Mouse (Mus musculus): ENCODE measurements around the gene Aff4. TPM values are rescaled to one million over a fixed set of nuclear protein-coding genes. Genes with fewer than 3 reads are reported as not detected.
"Not testable (repeated sequence)": the region's sequence is repeated elsewhere in the genome, so short reads cannot be mapped to it uniquely, and the experiment has no call there.

Gene Aff4
- polyA plus RNA-seq, 1 experiment from 2014 or later, result 67.4 TPM

GRCm38 (mm10) chr11:53318041-53318440 is 32.6 kb upstream of the Aff4 start:
- no peak for ATAC-seq (ENCODE audit: insufficient number of reproducible peaks, insufficient read depth, low FRiP score, low TSS enrichment, low read depth)
- Histone ChIP-seq H3K36me3 (no peaks in the 10 kb centered on the region), H3K9me3 (no peaks in the 10 kb centered on the region), H3K4me1 (replicated peaks) (no peaks in the 10 kb centered on the region), H3K27ac (no peak overlapping the region), H3K4me3 (replicated peaks) (no peak overlapping the region), H3K4me2 (no peak overlapping the region), H3K27me3 (no peaks in the 10 kb centered on the region), H3K9ac (replicated peaks) (no peak overlapping the region)
- WGBS, result 61% methylated on average over 7 of the region's 7 CpGs

DNA sequence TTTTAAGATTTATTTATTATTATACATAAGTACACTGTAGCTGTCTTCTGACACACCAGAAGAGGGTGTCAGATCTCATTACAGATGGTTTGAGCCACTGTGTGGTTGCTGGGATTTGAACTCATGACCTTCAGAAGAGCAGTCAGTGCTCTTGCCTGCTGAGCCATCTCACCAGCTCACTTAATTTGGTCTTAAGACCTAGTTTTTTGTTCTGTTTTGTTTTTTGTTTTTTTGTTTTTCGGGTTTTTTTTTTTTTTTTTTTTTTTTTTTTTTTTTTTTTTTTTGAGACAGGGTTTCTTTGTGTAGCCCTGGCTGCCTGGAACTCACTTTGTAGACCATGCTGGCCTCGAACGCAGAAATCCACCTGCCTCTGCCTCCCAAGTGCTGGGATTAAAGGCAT is 32.1 kb upstream of the Aff4 start:
- not testable (repeated sequence) for H3K27me3 ChIP-seq; H3K4me1 ChIP-seq (replicated peaks); H3K4me2 ChIP-seq; H3K27ac ChIP-seq; H3K36me3 ChIP-seq; ATAC-seq (ENCODE audit: insufficient number of reproducible peaks, insufficient read depth, low FRiP score, low TSS enrichment, low read depth); H3K9ac ChIP-seq (replicated peaks); H3K4me3 ChIP-seq (replicated peaks); H3K9me3 ChIP-seq
- 83% methylated on average over 3 of the region's 3 CpGs for WGBS

- WGBS, result 94% methylated on average over 13 of the region's 13 CpGs
- not testable (repeated sequence) for ATAC-seq (ENCODE audit: insufficient number of reproducible peaks, insufficient read depth, low FRiP score, low TSS enrichment, low read depth); H3K9me3 ChIP-seq; H3K4me1 ChIP-seq (replicated peaks); H3K4me3 ChIP-seq (replicated peaks); H3K27ac ChIP-seq; H3K4me2 ChIP-seq; H3K27me3 ChIP-seq; H3K36me3 ChIP-seq; H3K9ac ChIP-seq (replicated peaks)
Observed at GRCm38 (mm10) chr11:53319867-53320266, 30.8 kb upstream of the Aff4 start.

GRCm38 (mm10) chr11:53324512-53324968 is 26.1 kb upstream of the Aff4 start, which contains the start of gene Zcchc10:
TSS of gene Zcchc10 (plus strand) at chr11:53324679.
- Histone ChIP-seq H3K36me3 (peaks cover 26% of the 10 kb centered on the region), H3K27ac (peak within 1 kb of the TSS; percentile 81), H3K4me1 (replicated peaks) (peaks cover 9% of the 10 kb centered on the region), H3K4me3 (replicated peaks) (peak within 1 kb of the TSS; percentile 74), H3K9ac (replicated peaks) (peak within 1 kb of the TSS; percentile 84), H3K27me3 (no peaks in the 10 kb centered on the region), H3K9me3 (no peaks in the 10 kb centered on the region), H3K4me2 (peak within 1 kb of the TSS; percentile 75)
- WGBS, result under 1% methylated on average over 21 of the region's 21 CpGs
- ATAC-seq (ENCODE audit: insufficient number of reproducible peaks, insufficient read depth, low FRiP score, low TSS enrichment, low read depth), result peak; percentile 91

DNA sequence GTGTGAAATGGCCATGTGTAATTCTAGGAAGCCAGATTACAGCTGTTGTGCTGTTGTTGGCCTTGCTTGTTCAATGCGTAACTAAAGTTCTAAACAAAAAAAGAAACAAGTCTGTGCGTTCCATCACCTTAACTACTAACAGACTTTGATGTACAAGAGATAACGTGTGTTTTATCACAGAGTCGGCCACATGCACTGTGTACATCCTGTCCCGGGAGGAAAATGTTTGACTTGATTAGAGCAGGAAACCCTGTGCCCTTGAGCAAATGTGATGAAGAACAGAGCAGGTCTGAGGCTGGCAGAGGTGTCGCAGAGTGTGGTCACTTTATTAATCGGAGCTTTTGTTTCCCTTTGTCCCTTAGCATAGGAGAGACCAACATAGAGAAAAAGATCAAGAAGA is 20.3 kb upstream of the Aff4 start:
- Histone ChIP-seq H3K27ac (no peak overlapping the region), H3K36me3 (peaks cover 63% of the 10 kb centered on the region), H3K27me3 (no peaks in the 10 kb centered on the region), H3K4me2 (no peak overlapping the region), H3K9ac (replicated peaks) (no peak overlapping the region), H3K4me3 (replicated peaks) (no peak overlapping the region), H3K4me1 (replicated peaks) (peaks cover 5% of the 10 kb centered on the region), H3K9me3 (no peaks in the 10 kb centered on the region)
- ATAC-seq (ENCODE audit: insufficient number of reproducible peaks, insufficient read depth, low FRiP score, low TSS enrichment, low read depth), result no peak
- 82% methylated on average over 7 of the region's 7 CpGs for WGBS

- Histone ChIP-seq H3K36me3 (peaks cover 63% of the 10 kb centered on the region), H3K4me1 (replicated peaks) (peaks cover 4% of the 10 kb centered on the region; the same call in 1 of the 2 replicates), H3K4me3 (replicated peaks) (no peak overlapping the region), H3K4me2 (no peak overlapping the region), H3K27me3 (no peaks in the 10 kb centered on the region), H3K27ac (no peak overlapping the region), H3K9ac (replicated peaks) (no peak overlapping the region), H3K9me3 (no peaks in the 10 kb centered on the region)
- no peak for ATAC-seq (ENCODE audit: insufficient number of reproducible peaks, insufficient read depth, low FRiP score, low TSS enrichment, low read depth)
- 92% methylated on average over 6 of the region's 6 CpGs for WGBS
Observed at GRCm38 (mm10) chr11:53331121-53331520, 19.5 kb upstream of the Aff4 start.

DNA sequence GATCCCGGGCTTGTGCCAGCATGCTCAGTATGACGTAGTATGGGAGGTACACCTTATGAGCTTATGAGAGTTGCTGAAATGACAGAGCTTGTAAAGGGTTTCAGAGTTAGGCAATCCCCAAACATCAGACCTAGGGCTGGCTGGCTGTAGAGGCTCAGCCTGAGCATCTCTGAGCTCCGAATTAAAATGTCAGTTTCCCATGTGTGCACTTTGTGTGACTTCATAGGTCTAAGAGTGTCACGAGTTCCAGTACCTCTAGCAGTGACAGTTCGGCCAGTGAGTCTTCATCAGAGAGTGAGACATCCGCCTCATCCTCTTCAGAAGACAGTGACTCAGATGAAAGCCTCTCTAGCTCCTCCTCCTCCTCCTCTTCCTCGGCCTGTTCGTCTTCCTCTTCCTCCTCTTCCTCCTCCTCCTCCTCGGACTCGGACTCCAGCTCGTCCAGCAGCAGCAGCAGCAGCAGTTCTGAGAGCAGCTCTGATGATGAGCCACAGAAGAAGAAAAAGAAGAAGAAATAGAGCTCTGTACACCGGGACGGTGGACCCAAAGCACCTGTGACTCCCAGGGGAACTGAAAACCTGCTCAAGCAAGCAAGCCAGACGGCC is 18.5 kb upstream of the Aff4 start:
- 85% methylated on average over 14 of the region's 14 CpGs for WGBS
- Histone ChIP-seq H3K27me3 (no peaks in the 10 kb centered on the region), H3K4me1 (replicated peaks) (peaks cover 4% of the 10 kb centered on the region; the same call in 1 of the 2 replicates), H3K9me3 (no peaks in the 10 kb centered on the region), H3K36me3 (peaks cover 59% of the 10 kb centered on the region), H3K9ac (replicated peaks) (no peak overlapping the region), H3K4me3 (replicated peaks) (no peak overlapping the region), H3K4me2 (no peak overlapping the region), H3K27ac (no peak overlapping the region)
- no peak for ATAC-seq (ENCODE audit: insufficient number of reproducible peaks, insufficient read depth, low FRiP score, low TSS enrichment, low read depth)

GRCm38 (mm10) chr11:53335505-53336181 is 15.0 kb upstream of the Aff4 start:
- Histone ChIP-seq H3K4me1 (replicated peaks) (peaks cover 4% of the 10 kb centered on the region; the same call in 1 of the 2 replicates), H3K4me3 (replicated peaks) (no peak overlapping the region), H3K27ac (no peak overlapping the region), H3K27me3 (no peaks in the 10 kb centered on the region), H3K9me3 (no peaks in the 10 kb centered on the region), H3K4me2 (no peak overlapping the region), H3K36me3 (peaks cover 29% of the 10 kb centered on the region), H3K9ac (replicated peaks) (no peak overlapping the region)
- no peak for ATAC-seq (ENCODE audit: insufficient number of reproducible peaks, insufficient read depth, low FRiP score, low TSS enrichment, low read depth)
- 29% methylated on average over 3 of the region's 3 CpGs for WGBS

DNA sequence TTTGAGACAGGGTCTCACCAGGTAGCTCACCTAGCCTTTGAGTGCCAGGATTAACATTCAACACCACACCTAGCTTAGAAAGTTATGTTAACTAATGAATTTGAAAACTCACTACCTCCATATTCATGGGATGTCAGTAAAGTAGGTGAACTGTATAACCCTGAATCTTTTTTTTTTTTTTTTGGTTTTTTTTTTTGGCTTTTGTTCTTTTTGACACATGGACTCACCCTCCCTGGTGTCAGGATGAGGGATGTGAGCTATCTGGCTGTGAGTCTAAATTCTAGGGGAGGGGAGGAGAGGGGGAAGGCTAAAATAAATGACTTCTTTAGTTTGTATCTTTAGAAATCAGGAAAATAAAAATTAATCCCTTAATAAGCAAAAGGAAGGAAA is 14.5 kb upstream of the Aff4 start:
- no peak overlapping the region for H3K9ac ChIP-seq (replicated peaks)
- peaks cover 4% of the 10 kb centered on the region; the same call in 1 of the 2 replicates for H3K4me1 ChIP-seq (replicated peaks)
- no peaks in the 10 kb centered on the region for H3K9me3 ChIP-seq
- peaks cover 24% of the 10 kb centered on the region for H3K36me3 ChIP-seq
- H3K27me3 ChIP-seq, result no peaks in the 10 kb centered on the region
- no peak overlapping the region for H3K4me2 ChIP-seq
- no peak overlapping the region for H3K27ac ChIP-seq
- no peak for ATAC-seq (ENCODE audit: insufficient number of reproducible peaks, insufficient read depth, low FRiP score, low TSS enrichment, low read depth)
- no peak overlapping the region for H3K4me3 ChIP-seq (replicated peaks)

- peaks cover 17% of the 10 kb centered on the region for H3K36me3 ChIP-seq
- H3K27me3 ChIP-seq, result no peaks in the 10 kb centered on the region
- H3K4me3 ChIP-seq (replicated peaks), result no peak overlapping the region
- 72% methylated on average over 1 of the region's 1 CpGs for WGBS
- ATAC-seq (ENCODE audit: insufficient number of reproducible peaks, insufficient read depth, low FRiP score, low TSS enrichment, low read depth), result no peak
- H3K9me3 ChIP-seq, result no peaks in the 10 kb centered on the region
- H3K4me2 ChIP-seq, result no peak overlapping the region
- H3K27ac ChIP-seq, result no peak overlapping the region
- peaks cover 4% of the 10 kb centered on the region; the same call in 1 of the 2 replicates for H3K4me1 ChIP-seq (replicated peaks)
- no peak overlapping the region for H3K9ac ChIP-seq (replicated peaks)
Observed at GRCm38 (mm10) chr11:53336924-53337323, 13.7 kb upstream of the Aff4 start.

DNA sequence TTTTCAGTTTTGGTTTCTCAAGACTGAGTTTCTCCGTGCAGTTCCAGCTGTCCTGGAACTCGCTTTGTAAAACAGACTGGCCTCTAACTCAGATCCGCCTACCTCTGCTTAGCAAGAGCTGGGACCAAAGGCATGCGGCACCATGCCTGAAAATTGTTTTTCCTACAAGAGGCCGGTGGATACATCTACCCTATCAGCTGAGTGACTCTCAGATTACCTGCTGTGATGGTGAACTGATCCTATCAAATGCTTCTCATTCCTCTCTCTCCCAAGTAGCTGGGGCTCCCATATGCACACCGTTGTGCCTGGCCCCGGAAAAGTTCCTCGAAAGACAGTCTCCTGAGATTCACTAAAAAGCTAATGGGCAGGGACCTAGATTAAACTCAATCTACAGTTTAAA is 12.9 kb upstream of the Aff4 start:
- Histone ChIP-seq H3K9ac (replicated peaks) (no peak overlapping the region), H3K4me1 (replicated peaks) (peaks cover 4% of the 10 kb centered on the region; the same call in 1 of the 2 replicates), H3K4me3 (replicated peaks) (no peak overlapping the region), H3K36me3 (peaks cover 10% of the 10 kb centered on the region), H3K27me3 (no peaks in the 10 kb centered on the region), H3K27ac (no peak overlapping the region), H3K4me2 (no peak overlapping the region), H3K9me3 (no peaks in the 10 kb centered on the region)
- no peak for ATAC-seq (ENCODE audit: insufficient number of reproducible peaks, insufficient read depth, low FRiP score, low TSS enrichment, low read depth)
- 77% methylated on average over 8 of the region's 8 CpGs for WGBS

All from limb, embryonic 12.5 days (tissue).